Mouse (Mus musculus): ENCODE results near the gene Adprh. TPM values are rescaled to one million over a fixed set of nuclear protein-coding genes. Genes with fewer than 3 reads are reported as not detected.

The Adprh gene
- polyA plus RNA-seq, 1 experiment from 2014 or later = 159 TPM

GRCm38 (mm10) chr16:38396155-38396554 lies 56.3 kb downstream of the Adprh start:
- 76% methylated on average over 13 of the region's 13 CpGs for WGBS
- H3K27ac ChIP-seq = no peak overlapping the region
- no peak for DNase-seq (ENCODE audit: low spot score)

GRCm38 (mm10) chr16:38395060-38395730 lies 57.3 kb downstream of the Adprh start:
- Histone ChIP-seq H3K4me3 (no peak overlapping the region), H3K9me3 (replicated peaks) (no peaks in the 10 kb centered on the region)

More at GRCm38 (mm10) chr16:38396155-38396554, 56.3 kb downstream of the Adprh start:
- no peaks in the 10 kb centered on the region for H3K9me3 ChIP-seq (replicated peaks)
- H3K36me3 ChIP-seq = no peaks in the 10 kb centered on the region
- no peak overlapping the region for H3K4me3 ChIP-seq
- H3K27me3 ChIP-seq (ENCODE audit: low read depth, poor library complexity, severe bottlenecking) = no peaks in the 10 kb centered on the region
- H3K4me1 ChIP-seq = peaks cover 18% of the 10 kb centered on the region

GRCm38 (mm10) chr16:38394191-38394618 lies 58.3 kb downstream of the Adprh start:
- H3K36me3 ChIP-seq = no peaks in the 10 kb centered on the region
- 91% methylated on average over 8 of the region's 8 CpGs for WGBS
- no peak overlapping the region for H3K4me3 ChIP-seq
- DNase-seq (ENCODE audit: low spot score) = no peak
- H3K27ac ChIP-seq = no peak overlapping the region
- peaks cover 5% of the 10 kb centered on the region for H3K4me1 ChIP-seq
- no peaks in the 10 kb centered on the region for H3K27me3 ChIP-seq (ENCODE audit: low read depth, poor library complexity, severe bottlenecking)
- H3K9me3 ChIP-seq (replicated peaks) = no peaks in the 10 kb centered on the region

More at GRCm38 (mm10) chr16:38395060-38395730, 57.3 kb downstream of the Adprh start:
- WGBS = 75% methylated on average over 6 of the region's 6 CpGs
- DNase-seq (ENCODE audit: low spot score) = no peak
- Histone ChIP-seq H3K4me1 (peaks cover 15% of the 10 kb centered on the region), H3K27me3 (ENCODE audit: low read depth, poor library complexity, severe bottlenecking) (no peaks in the 10 kb centered on the region), H3K36me3 (no peaks in the 10 kb centered on the region), H3K27ac (no peak overlapping the region)

Other genes with a start within 250 kb of the Adprh start
- gene Nr1i2, start 157.9 kb downstream of the Adprh start, polyA plus RNA-seq (2016; fragmentation: Nextera tagmentation; extraction: Ambion mirVana) = not detected in 2 replicates
- gene Maats1, start 110.6 kb downstream of the Adprh start, polyA plus RNA-seq (2016; fragmentation: Nextera tagmentation; extraction: Ambion mirVana) = 0.10 TPM in 1 of 2 replicates, not detected in the other
- gene Cox17, start 105.7 kb downstream of the Adprh start, polyA plus RNA-seq (2016; fragmentation: Nextera tagmentation; extraction: Ambion mirVana) = 119 and 132 TPM in 2 replicates
- not detected in 2 replicates for gene Gm21987, start 105.7 kb downstream of the Adprh start, polyA plus RNA-seq (2016; fragmentation: Nextera tagmentation; extraction: Ambion mirVana)
- 1.3 and 3.1 TPM in 2 replicates for gene Popdc2, start 90.5 kb downstream of the Adprh start, polyA plus RNA-seq (2016; fragmentation: Nextera tagmentation; extraction: Ambion mirVana)
- gene Pla1a, start 19.6 kb downstream of the Adprh start, polyA plus RNA-seq (2016; fragmentation: Nextera tagmentation; extraction: Ambion mirVana) = 0.11 TPM in 1 of 2 replicates, not detected in the other
- 0.29 and 0.53 TPM in 2 replicates for gene Cd80, start 2.9 kb upstream of the Adprh start, polyA plus RNA-seq (2016; fragmentation: Nextera tagmentation; extraction: Ambion mirVana)
- 29.2 and 30.1 TPM in 2 replicates for gene Timmdc1, start 70.0 kb upstream of the Adprh start, polyA plus RNA-seq (2016; fragmentation: Nextera tagmentation; extraction: Ambion mirVana)
- gene Poglut1, start 97.6 kb upstream of the Adprh start, polyA plus RNA-seq (2016; fragmentation: Nextera tagmentation; extraction: Ambion mirVana) = 71.2 and 78.7 TPM in 2 replicates
- 93.7 and 122 TPM in 2 replicates for gene Tmem39a, start 106.0 kb upstream of the Adprh start, polyA plus RNA-seq (2016; fragmentation: Nextera tagmentation; extraction: Ambion mirVana)